ENCODE assay signal across 21 mouse cellular contexts in genomic region chr2:16545207-16545606, GRCm38 (mm10).
DNase-seq lines count a peak whose midpoint lies in the region; ATAC-seq and TF ChIP-seq lines count a peak whose summit lies in the region.
"Had no signal": no experiment of that assay in that cellular context is flagged by ENCODE, and none has a peak within 500 bp of the region (broad histone marks: within the 10 kb centered on the region; RNA-seq: fewer than 3 reads in every experiment).

No protein-coding gene starts in this region.

- no peaks in the 10 kb centered on the region for H3K36me3 ChIP-seq in hindbrain, postnatal 0 days (ENCODE audit: insufficient read depth, low read length)
- no peaks in the 10 kb centered on the region for H3K36me3 ChIP-seq in hindbrain, embryonic 10.5 days
- H3K36me3 ChIP-seq in midbrain, embryonic 15.5 days (replicated peaks), result no peaks in the 10 kb centered on the region
- no peaks in the 10 kb centered on the region for H3K36me3 ChIP-seq in midbrain, embryonic 13.5 days
- H3K36me3 ChIP-seq: embryonic facial prominence, embryonic 13.5 days; intestine, embryonic 15.5 days had no signal

- H3K27me3 ChIP-seq in hindbrain, postnatal 0 days (ENCODE audit: insufficient read depth, low read length), result no peaks in the 10 kb centered on the region
- H3K27me3 ChIP-seq in hindbrain, embryonic 10.5 days (ENCODE audit: insufficient read depth, poor library complexity, severe bottlenecking), result no peaks in the 10 kb centered on the region
- no peaks in the 10 kb centered on the region for H3K27me3 ChIP-seq in midbrain, embryonic 15.5 days (replicated peaks)
- no peaks in the 10 kb centered on the region for H3K27me3 ChIP-seq in midbrain, embryonic 13.5 days
- H3K27me3 ChIP-seq: embryonic facial prominence, embryonic 13.5 days; intestine, embryonic 15.5 days had no signal

- H3K9me3 ChIP-seq in hindbrain, postnatal 0 days (ENCODE audit: low read length), result no peaks in the 10 kb centered on the region
- no peaks in the 10 kb centered on the region for H3K9me3 ChIP-seq in hindbrain, embryonic 10.5 days
- H3K9me3 ChIP-seq in midbrain, embryonic 15.5 days, result no peaks in the 10 kb centered on the region
- no peaks in the 10 kb centered on the region for H3K9me3 ChIP-seq in midbrain, embryonic 13.5 days
- H3K9me3 ChIP-seq: embryonic facial prominence, embryonic 13.5 days; intestine, embryonic 15.5 days had no signal

- no peak overlapping the region for H3K4me2 ChIP-seq in hindbrain, postnatal 0 days (ENCODE audit: low read depth, low read length)
- no peak overlapping the region for H3K4me2 ChIP-seq in midbrain, embryonic 15.5 days
- H3K4me2 ChIP-seq in midbrain, embryonic 13.5 days (replicated peaks), result no peak overlapping the region
- H3K4me2 ChIP-seq: embryonic facial prominence, embryonic 13.5 days; intestine, embryonic 15.5 days; liver, embryonic 11.5 days had no signal

- DNase-seq in embryo, embryonic 10 days (ENCODE audit: low spot score), result peak; percentile 10
- no peak for DNase-seq in embryo, embryonic 9.5 days (ENCODE audit: extremely low spot score)
- DNase-seq in hindbrain, postnatal 0 days (ENCODE audit: low spot score), result peak; percentile 73
- DNase-seq in hindbrain, embryonic 10.5 days (ENCODE audit: low spot score), result no peak
- peak; percentile 34 for DNase-seq in telencephalon, adult 2 months (ENCODE audit: low read depth, low spot score)
- no peak for DNase-seq in urinary bladder, postnatal 4 days (ENCODE audit: low spot score in 2 of 2)
- DNase-seq: adrenal gland, postnatal 10 days; cerebellum, adult 18-20 months; cerebellum, postnatal 36 days; kidney, adult 9 months; kidney, postnatal 4 days; lung, adult 18-20 months; right cerebral cortex, adult 18-20 months; thymus, postnatal 25 days had no signal

- no peak overlapping the region for H3K27ac ChIP-seq in hindbrain, postnatal 0 days
- no peak overlapping the region for H3K27ac ChIP-seq in hindbrain, embryonic 10.5 days
- no peak overlapping the region for H3K27ac ChIP-seq in midbrain, embryonic 15.5 days
- no peak overlapping the region for H3K27ac ChIP-seq in midbrain, embryonic 13.5 days
- H3K27ac ChIP-seq: embryonic facial prominence, embryonic 13.5 days; intestine, embryonic 15.5 days; stomach, postnatal 0 days had no signal

- no peak for TF ChIP-seq CTCF in hindbrain, postnatal 0 days (IDR thresholded peaks at IDR 0.05; ENCODE audit: low read depth)

- no peaks in the 10 kb centered on the region for H3K4me1 ChIP-seq in hindbrain, postnatal 0 days (ENCODE audit: insufficient read depth, low read length)
- H3K4me1 ChIP-seq in hindbrain, embryonic 10.5 days (replicated peaks), result no peaks in the 10 kb centered on the region
- H3K4me1 ChIP-seq in midbrain, embryonic 15.5 days, result no peaks in the 10 kb centered on the region
- H3K4me1 ChIP-seq in midbrain, embryonic 13.5 days (replicated peaks), result no peaks in the 10 kb centered on the region
- H3K4me1 ChIP-seq: embryonic facial prominence, embryonic 13.5 days; intestine, embryonic 15.5 days had no signal

- H3K4me3 ChIP-seq in hindbrain, postnatal 0 days (ENCODE audit: low read length), result no peak overlapping the region
- H3K4me3 ChIP-seq in hindbrain, embryonic 10.5 days, result no peak overlapping the region
- no peak overlapping the region for H3K4me3 ChIP-seq in midbrain, embryonic 15.5 days
- no peak overlapping the region for H3K4me3 ChIP-seq in midbrain, embryonic 13.5 days (replicated peaks)
- H3K4me3 ChIP-seq: embryonic facial prominence, embryonic 13.5 days; intestine, embryonic 15.5 days had no signal

- no peak for ATAC-seq in hindbrain, postnatal 0 days
- ATAC-seq in midbrain, embryonic 15.5 days (replicated peaks), result peak; percentile 56; the same call in 1 of the 2 replicates
- no peak for ATAC-seq in midbrain, embryonic 13.5 days
- ATAC-seq: activated CD4-positive, CD25-positive, alpha-beta regulatory T cell, adult 4 months; intestine, embryonic 15.5 days had no signal

- H3K9ac ChIP-seq in hindbrain, postnatal 0 days (replicated peaks; ENCODE audit: low read length), result no peak overlapping the region
- no peak overlapping the region for H3K9ac ChIP-seq in midbrain, embryonic 15.5 days
- no peak overlapping the region for H3K9ac ChIP-seq in midbrain, embryonic 13.5 days (replicated peaks)
- H3K9ac ChIP-seq: embryonic facial prominence, embryonic 13.5 days; intestine, embryonic 15.5 days had no signal

- 31% methylated on average over 3 of the region's 3 CpGs for WGBS in hindbrain, postnatal 0 days
- WGBS in hindbrain, embryonic 10.5 days, result 77% methylated on average over 3 of the region's 3 CpGs
- WGBS in midbrain, embryonic 15.5 days, result 47% methylated on average over 3 of the region's 3 CpGs
- WGBS in midbrain, embryonic 13.5 days, result 61% methylated on average over 3 of the region's 3 CpGs

Comparison
In these comparisons a context has a peak if more than half of its experiments do, and no peak if none do; other contexts are left out.
1. DNase-seq: peak in embryo, embryonic 10 days (single experiment), hindbrain, postnatal 0 days (single experiment) and telencephalon, adult 2 months (single experiment); none in embryo, embryonic 9.5 days (single experiment), hindbrain, embryonic 10.5 days (single experiment) and urinary bladder, postnatal 4 days (0 of 2).